Mouse (Mus musculus) megakaryocyte, embryonic 14.5 days (primary cell): ENCODE results near the gene Ush2a. TPM values are rescaled to one million over a fixed set of nuclear protein-coding genes. Genes with fewer than 3 reads are reported as not detected.

Source experiments
- H3K27me3 ChIP-seq: replicated peaks from 2 replicates; pipeline ENCODE3; 2012; ENCODE audit warnings: inconsistent platforms
- H3K36me3 ChIP-seq: replicated peaks from 2 replicates; pipeline ENCODE3; 2012; ENCODE audit warnings: low read length, inconsistent platforms, mixed read lengths
- H3K4me1 ChIP-seq: 2 replicates; pipeline ENCODE4 v1.6.1; 2012; ENCODE audit warnings: inconsistent platforms
- H3K4me3 ChIP-seq: replicated peaks from 2 replicates; pipeline ENCODE3; 2012; ENCODE audit warnings: moderate library complexity, mild to moderate bottlenecking, inconsistent platforms
- H3K9me3 ChIP-seq: 2 replicates; pipeline ENCODE4 v1.6.1; 2012; ENCODE audit warnings: inconsistent platforms
- FLI1 ChIP-seq: IDR thresholded peaks from 2 replicates; pipeline ENCODE4 v1.6.1; 2012; ENCODE audit warnings: low read length, inconsistent platforms, mixed read lengths
- GATA1 ChIP-seq: IDR thresholded peaks from 3 replicates; pipeline ENCODE4 v1.6.1; 2012; ENCODE audit warnings: mixed read lengths, low read length, inconsistent platforms, borderline replicate concordance
- polyA plus RNA-seq: library from polyadenylated mRNA; stranded (reverse); fragments of >175 nt; gene quantifications from 2 replicates; pipeline ENCODE4 v1.2.3, GENCODE M21; 2012; ENCODE audit warnings: low replicate concordance; ENCODE audit not compliant: insufficient read depth

Gene Ush2a
- polyA plus RNA-seq, 1 experiment: not detected

- H3K9me3 ChIP-seq: no peaks in the 10 kb centered on the region
Measured at GRCm38 (mm10) chr1:189006826-189007225, 745.0 kb downstream of the Ush2a start.

GRCm38 (mm10) chr1:189007239-189007979 is 745.6 kb downstream of the Ush2a start, which contains the start of gene Kctd3:
TSS of gene Kctd3 (minus strand) at chr1:189007841.
- Histone ChIP-seq H3K4me3 (peak within 1 kb of the TSS; percentile 99), H3K36me3 (peaks cover 18% of the 10 kb centered on the region), H3K27me3 (peaks cover 7% of the 10 kb centered on the region), H3K4me1 (peaks cover 47% of the 10 kb centered on the region), H3K9me3 (no peaks in the 10 kb centered on the region)
- TF ChIP-seq FLI1 (no peak), GATA1 (no peak)

More at GRCm38 (mm10) chr1:189006826-189007225, 745.0 kb downstream of the Ush2a start:
- TF ChIP-seq GATA1 (no peak), FLI1 (no peak)
- peaks cover 44% of the 10 kb centered on the region for H3K4me1 ChIP-seq
- peaks cover 22% of the 10 kb centered on the region for H3K36me3 ChIP-seq
- peaks cover 5% of the 10 kb centered on the region for H3K27me3 ChIP-seq
- peak overlapping the region; percentile 99 for H3K4me3 ChIP-seq

DNA sequence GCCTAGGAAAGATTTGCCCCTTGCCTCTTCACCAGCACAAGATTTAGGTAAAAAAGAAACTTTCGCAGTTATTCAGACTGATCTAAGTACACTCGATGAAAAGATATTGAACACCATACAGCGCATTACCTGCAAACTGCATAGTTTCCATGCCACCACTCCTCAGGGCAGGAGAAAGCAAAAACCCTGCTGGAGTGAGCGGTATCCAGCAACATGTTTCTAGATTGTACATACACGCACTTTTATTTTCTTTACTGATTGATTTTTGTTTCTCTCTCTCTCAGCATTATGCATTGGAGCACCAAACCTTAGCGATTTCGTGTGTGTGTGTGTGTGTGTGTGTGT is 746.1 kb downstream of the Ush2a start:
- peak overlapping the region; percentile 99 for H3K4me3 ChIP-seq
- peaks cover 13% of the 10 kb centered on the region for H3K36me3 ChIP-seq
- H3K9me3 ChIP-seq: no peaks in the 10 kb centered on the region
- peaks cover 52% of the 10 kb centered on the region for H3K4me1 ChIP-seq
- H3K27me3 ChIP-seq: peaks cover 9% of the 10 kb centered on the region
- TF ChIP-seq GATA1 (no peak), FLI1 (no peak)

- Histone ChIP-seq H3K27me3 (peaks cover 33% of the 10 kb centered on the region), H3K4me1 (peaks cover 41% of the 10 kb centered on the region), H3K9me3 (no peaks in the 10 kb centered on the region), H3K36me3 (peaks cover 3% of the 10 kb centered on the region), H3K4me3 (no peak overlapping the region)
- no peak for TF ChIP-seq GATA1
- no peak for TF ChIP-seq FLI1
Measured at GRCm38 (mm10) chr1:189010671-189011070, 748.8 kb downstream of the Ush2a start.

DNA sequence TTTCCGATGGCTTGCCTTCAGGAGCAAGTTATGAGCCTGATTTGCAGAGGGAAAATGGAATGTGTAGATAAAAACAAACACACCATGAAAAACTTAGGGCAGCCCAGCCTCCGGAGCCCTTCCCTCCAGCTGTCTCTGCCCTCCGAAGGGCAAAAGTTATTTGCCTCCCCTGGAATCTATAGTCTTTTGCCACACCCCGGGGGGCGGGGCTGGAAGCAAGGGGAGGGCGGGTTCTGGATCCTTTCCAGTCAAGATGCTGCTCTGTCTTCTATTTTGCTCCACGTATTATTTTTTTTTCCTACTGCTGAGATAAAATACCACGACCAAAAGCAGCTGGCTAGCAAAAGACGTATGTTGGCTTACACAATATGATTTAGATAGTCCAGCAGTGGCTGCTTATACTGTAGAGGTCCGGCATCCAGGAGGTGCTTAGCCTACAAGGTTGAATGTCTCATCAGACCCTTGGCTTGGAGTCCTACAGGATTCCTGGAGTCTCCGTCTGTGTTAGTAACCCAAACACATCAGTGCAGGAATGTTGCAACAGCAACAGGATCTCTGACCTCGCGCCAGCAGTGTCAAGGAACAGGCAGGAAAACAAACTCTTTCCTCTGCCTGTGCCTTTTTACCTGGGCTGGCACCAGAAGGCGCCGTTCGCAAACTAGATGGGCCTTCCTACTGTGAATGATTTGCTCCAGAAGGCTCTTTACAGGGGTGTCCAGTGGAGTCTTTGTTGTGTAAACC is 751.2 kb downstream of the Ush2a start:
- Histone ChIP-seq H3K4me3 (peak overlapping the region; percentile 69), H3K9me3 (no peaks in the 10 kb centered on the region), H3K36me3 (no peaks in the 10 kb centered on the region), H3K27me3 (peaks cover 35% of the 10 kb centered on the region), H3K4me1 (peaks cover 22% of the 10 kb centered on the region)
- TF ChIP-seq GATA1 (no peak), FLI1 (no peak)

DNA sequence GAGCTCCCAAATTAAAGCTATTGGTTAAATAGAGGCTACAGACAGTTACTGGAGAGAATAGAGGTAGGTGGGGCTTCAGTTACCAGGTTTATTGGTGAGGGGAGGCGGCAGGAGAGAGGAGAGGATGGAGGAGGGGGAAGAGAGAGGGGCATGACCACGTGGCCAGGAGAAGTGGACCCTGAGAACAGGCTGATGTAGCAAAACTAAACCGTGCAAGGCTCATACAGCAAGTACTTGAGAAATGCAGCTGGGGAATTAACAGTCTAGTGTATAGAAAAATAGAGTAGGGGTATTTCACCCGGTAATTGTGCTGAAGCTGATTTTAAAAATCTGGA is 751.7 kb downstream of the Ush2a start:
- Histone ChIP-seq H3K9me3 (no peaks in the 10 kb centered on the region), H3K27me3 (peaks cover 37% of the 10 kb centered on the region), H3K4me3 (peak overlapping the region; percentile 35), H3K4me1 (peaks cover 20% of the 10 kb centered on the region), H3K36me3 (no peaks in the 10 kb centered on the region)
- TF ChIP-seq GATA1: no peak
- TF ChIP-seq FLI1: no peak
